Mouse (Mus musculus) cerebellum, adult 2 months (tissue): ENCODE results near the gene Mpv17l2.

Source experiments
- CTCF ChIP-seq: fragments of 200-500 bp; IDR thresholded peaks from 2 replicates; pipeline ENCODE4 v1.5.1; 2011; ENCODE audit warnings: low read depth, mild to moderate bottlenecking, control low read depth, low read length, moderate library complexity, borderline replicate concordance; ENCODE audit not compliant: insufficient read depth
- POLR2A ChIP-seq: fragments of 200-500 bp; IDR thresholded peaks from 2 replicates; pipeline ENCODE4 v1.6.1; 2011; ENCODE audit warnings: low read length, control low read depth, borderline replicate concordance; ENCODE audit not compliant: insufficient read depth

- no peak for TF ChIP-seq CTCF
- TF ChIP-seq POLR2A = no peak
These were observed 43.9 kb upstream of the Mpv17l2 start, which contains the start of gene Mast3 for GRCm38 (mm10) chr8:70804481-70805206.
